Mouse (Mus musculus) ES-Bruce4 (cell line): ENCODE data around the gene Prdm15. TPM values are rescaled to one million over a fixed set of nuclear protein-coding genes. Genes with fewer than 3 reads are reported as not detected.

Experiments
- H3K27ac ChIP-seq: 2 replicates; pipeline ENCODE4 v1.5.1; 2012; ENCODE audit warnings: low read length, inconsistent platforms; ENCODE audit not compliant: insufficient read depth
- H3K27me3 ChIP-seq: 2 replicates; pipeline ENCODE4 v1.6.1; 2012; ENCODE audit warnings: mild to moderate bottlenecking, low read length, inconsistent platforms; ENCODE audit not compliant: control insufficient read depth, poor library complexity, insufficient read depth, severe bottlenecking
- H3K36me3 ChIP-seq: 2 replicates; pipeline ENCODE4 v1.6.1; 2012; ENCODE audit warnings: inconsistent platforms, mild to moderate bottlenecking, low read length, moderate library complexity; ENCODE audit not compliant: control insufficient read depth, poor library complexity, insufficient read depth, severe bottlenecking
- H3K4me1 ChIP-seq: one replicate; pipeline ENCODE4 v1.8.1; 2011; ENCODE audit warnings: low read length; ENCODE audit not compliant: control insufficient read depth, insufficient read depth
- H3K4me3 ChIP-seq: 2 replicates; pipeline ENCODE4 v1.5.1; 2011; ENCODE audit warnings: low read depth, mild to moderate bottlenecking, low read length
- H3K9ac ChIP-seq: 2 replicates; pipeline ENCODE4 v1.6.1; 2012; ENCODE audit warnings: low read depth, mild to moderate bottlenecking, inconsistent platforms; ENCODE audit not compliant: poor library complexity, severe bottlenecking
- H3K9me3 ChIP-seq: replicated peaks from 2 replicates; pipeline ENCODE4 v1.6.1; 2012; ENCODE audit warnings: mild to moderate bottlenecking, low read length, inconsistent platforms; ENCODE audit not compliant: control insufficient read depth, poor library complexity, insufficient read depth, severe bottlenecking
- CTCF ChIP-seq: IDR thresholded peaks from one replicate; pipeline ENCODE4 v1.8.1; 2011; ENCODE audit warnings: low read depth, low read length
- EP300 ChIP-seq: IDR thresholded peaks from 2 replicates; pipeline ENCODE4 v1.6.1; 2011; ENCODE audit warnings: low read depth, low read length; ENCODE audit not compliant: insufficient read depth
- POLR2A ChIP-seq: IDR thresholded peaks from one replicate; pipeline ENCODE4 v1.8.1; 2011; ENCODE audit warnings: low read length; ENCODE audit not compliant: insufficient read depth
- polyA plus RNA-seq: library from polyadenylated mRNA; stranded (reverse); fragments of >200 nt; gene quantifications from 2 replicates; pipeline ENCODE4 v1.2.4, GENCODE M21; 2011; ENCODE audit warnings: low read depth; ENCODE audit not compliant: missing spikeins, insufficient read depth, insufficient read length

Prdm15 gene
- polyA plus RNA-seq, 1 experiment, result 19.9 TPM

DNA sequence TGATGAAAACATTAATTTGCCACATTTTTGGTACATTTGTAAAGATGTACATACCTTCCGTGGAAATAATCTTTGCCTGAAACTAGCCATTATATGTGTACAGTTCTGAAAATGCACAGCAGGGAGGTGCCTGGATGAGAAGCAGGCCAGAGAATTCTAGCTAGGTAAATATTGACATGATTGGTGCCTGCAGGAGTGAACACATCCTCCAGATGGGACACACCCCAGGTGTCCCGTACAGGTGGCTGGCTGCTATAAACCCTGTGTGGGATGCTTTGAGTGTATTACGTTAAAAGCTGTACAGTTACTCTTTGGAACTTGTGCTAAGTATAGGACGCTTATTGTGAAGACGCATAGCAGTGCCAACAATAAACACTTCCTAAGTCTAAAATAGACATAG is 68.6 kb downstream of the Prdm15 start:
- Histone ChIP-seq H3K4me3 (no peak overlapping the region), H3K9me3 (no peaks in the 10 kb centered on the region), H3K9ac (no peak overlapping the region), H3K27ac (no peak overlapping the region), H3K4me1 (no peaks in the 10 kb centered on the region), H3K27me3 (no peaks in the 10 kb centered on the region), H3K36me3 (no peaks in the 10 kb centered on the region)
- TF ChIP-seq EP300, result no peak
- TF ChIP-seq CTCF, result no peak
- no peak for TF ChIP-seq POLR2A

DNA sequence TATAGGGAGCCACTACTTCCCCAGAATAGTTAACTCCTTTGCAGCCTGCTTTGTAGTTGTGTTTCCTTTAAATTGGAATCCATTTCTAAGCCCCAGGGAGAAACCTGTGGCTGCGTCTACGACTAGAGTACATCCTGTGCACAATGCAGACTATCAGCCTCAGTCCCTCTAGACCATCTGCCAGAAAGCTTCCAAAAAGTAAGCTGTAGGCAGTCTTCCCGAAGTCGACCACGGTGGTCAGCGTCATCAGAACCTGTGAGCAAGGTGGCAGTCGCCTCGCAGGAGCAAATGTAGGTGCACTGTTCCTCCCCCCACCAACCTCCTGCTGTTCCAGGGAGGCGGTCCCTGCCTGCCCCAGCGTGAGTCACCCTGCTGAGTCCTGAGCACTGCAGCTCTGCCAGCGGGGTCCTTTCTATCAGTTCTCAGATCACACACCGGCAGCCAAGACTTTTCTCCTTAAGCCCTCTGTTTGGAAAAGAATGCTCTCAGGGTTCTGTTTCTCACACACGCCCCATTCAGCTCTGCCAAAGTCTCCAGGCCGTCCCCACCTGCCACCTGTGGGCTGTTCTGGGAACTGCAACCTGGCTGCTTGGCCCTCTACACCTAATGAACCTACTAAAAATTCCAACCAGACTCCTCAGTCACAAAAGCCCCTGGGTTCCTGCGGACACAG is 73.2 kb downstream of the Prdm15 start:
- H3K4me3 ChIP-seq, result no peak overlapping the region
- TF ChIP-seq EP300, result no peak
- TF ChIP-seq CTCF, result peak; percentile 71
- no peak for TF ChIP-seq POLR2A

DNA sequence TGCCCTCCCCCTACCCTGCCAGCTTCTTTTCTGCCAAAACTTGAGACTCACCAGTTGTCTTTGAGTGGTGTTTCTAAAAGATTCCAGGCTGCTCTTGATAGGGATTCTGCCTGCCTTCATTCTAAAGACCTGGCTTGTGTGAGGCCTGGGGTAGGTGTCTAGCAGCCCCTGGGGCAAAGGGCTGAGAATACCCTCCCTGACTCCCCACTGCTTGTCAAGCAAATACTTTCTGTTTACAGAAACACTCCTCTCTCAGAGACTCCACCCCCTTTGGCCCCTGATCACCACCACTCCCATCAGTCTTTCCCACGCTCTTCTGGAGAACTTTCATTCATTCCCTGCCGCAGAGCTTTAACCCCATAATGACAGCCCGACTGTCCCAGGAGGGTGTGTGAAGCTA is 85.1 kb downstream of the Prdm15 start:
- TF ChIP-seq POLR2A (no peak), CTCF (no peak), EP300 (no peak)
- Histone ChIP-seq H3K4me1 (peaks cover 2% of the 10 kb centered on the region), H3K27ac (no peak overlapping the region), H3K36me3 (no peaks in the 10 kb centered on the region), H3K9ac (no peak overlapping the region), H3K27me3 (peaks cover 8% of the 10 kb centered on the region; the same call in 1 of the 2 replicates), H3K4me3 (no peak overlapping the region), H3K9me3 (no peaks in the 10 kb centered on the region)

More for the DNA sequence above, 73.2 kb downstream of the Prdm15 start:
- Histone ChIP-seq H3K9me3 (no peaks in the 10 kb centered on the region; the same call in 1 of the 2 replicates), H3K4me1 (no peaks in the 10 kb centered on the region), H3K27me3 (no peaks in the 10 kb centered on the region), H3K36me3 (no peaks in the 10 kb centered on the region), H3K9ac (no peak overlapping the region), H3K27ac (no peak overlapping the region)

DNA sequence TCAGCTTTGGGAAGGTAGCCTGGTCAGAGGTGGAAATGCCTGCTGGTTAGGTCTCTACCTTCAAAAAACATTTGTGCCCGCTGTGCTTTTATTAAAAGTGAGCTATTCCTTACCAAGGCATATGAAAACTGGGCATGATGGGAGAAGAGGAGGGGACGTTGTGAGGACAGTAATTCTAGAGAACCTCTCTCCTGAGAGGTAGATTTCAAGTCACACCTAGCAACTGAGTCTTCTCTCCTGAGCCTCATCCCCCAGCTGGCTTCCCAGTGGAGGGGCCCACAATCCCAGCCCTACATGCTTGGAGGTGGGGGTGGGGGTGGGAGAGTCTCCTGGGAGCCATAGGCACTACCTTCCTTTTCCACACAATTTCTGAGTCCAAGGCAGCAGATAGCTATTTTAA is 87.0 kb downstream of the Prdm15 start:
- TF ChIP-seq EP300, result no peak
- no peak for TF ChIP-seq POLR2A
- no peak for TF ChIP-seq CTCF
- H3K4me1 ChIP-seq, result peaks cover 6% of the 10 kb centered on the region
- no peak overlapping the region for H3K9ac ChIP-seq
- no peaks in the 10 kb centered on the region for H3K36me3 ChIP-seq
- peaks cover 8% of the 10 kb centered on the region; the same call in 1 of the 2 replicates for H3K27me3 ChIP-seq
- H3K9me3 ChIP-seq, result no peaks in the 10 kb centered on the region
- H3K4me3 ChIP-seq, result no peak overlapping the region
- no peak overlapping the region for H3K27ac ChIP-seq

DNA sequence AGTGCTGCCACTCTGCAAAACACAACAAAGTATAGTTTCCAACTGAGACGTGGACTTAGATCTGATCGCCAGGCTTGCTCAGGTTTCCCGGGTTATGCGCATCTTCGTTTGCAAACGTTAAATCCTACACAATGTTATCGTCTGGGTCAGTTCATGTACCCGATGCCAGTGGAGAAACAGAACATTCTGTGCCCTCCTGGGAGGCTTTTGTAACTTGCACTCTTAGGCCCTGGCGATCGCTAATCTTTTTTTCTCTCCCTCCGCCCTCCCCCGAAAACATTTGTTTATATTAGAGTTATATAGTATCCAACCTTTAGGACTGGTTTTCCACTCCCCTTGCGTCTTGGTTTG is 87.7 kb downstream of the Prdm15 start:
- H3K27ac ChIP-seq, result no peak overlapping the region
- TF ChIP-seq CTCF (no peak), POLR2A (no peak), EP300 (no peak)
- H3K4me1 ChIP-seq, result peaks cover 6% of the 10 kb centered on the region
- peak overlapping the region; percentile 52 for H3K9ac ChIP-seq
- no peaks in the 10 kb centered on the region for H3K36me3 ChIP-seq
- H3K27me3 ChIP-seq, result peaks cover 8% of the 10 kb centered on the region; the same call in 1 of the 2 replicates
- H3K9me3 ChIP-seq, result no peaks in the 10 kb centered on the region
- peak overlapping the region; percentile 79 for H3K4me3 ChIP-seq
